Mouse (Mus musculus) hindbrain, embryonic 12.5 days (tissue): ENCODE measurements at regions not wholly inside any gene's neighbourhood (a gene's known extent, or its start where the extent isn't known, plus 50 kb on each side); places are given as distances from the start of the nearest gene placed in this dataset.

Experiments used
- ATAC-seq: fragments of 200-750 bp; cut with Nextera tagmentation; 2 replicates; pipeline ENCODE4 v1.8.0; 2017; ENCODE audit warnings: moderate TSS enrichment; ENCODE audit not compliant: low FRiP score
- H3K27ac ChIP-seq: fragments of 300-500 bp; sonication (generic); 2 replicates; pipeline ENCODE4 v1.5.1; 2016; ENCODE audit warnings: mild to moderate bottlenecking
- H3K27me3 ChIP-seq: fragments of 300-500 bp; sonication (generic); 2 replicates; pipeline ENCODE4 v1.6.1; 2016; ENCODE audit warnings: mild to moderate bottlenecking
- H3K36me3 ChIP-seq: fragments of 300-500 bp; sonication (generic); 2 replicates; pipeline ENCODE4 v1.6.1; 2016; ENCODE audit warnings: mild to moderate bottlenecking
- H3K4me1 ChIP-seq: fragments of 300-500 bp; sonication (generic); 2 replicates; pipeline ENCODE4 v1.6.1; 2016
- H3K4me2 ChIP-seq: fragments of 300-500 bp; sonication (generic); replicated peaks from 2 replicates; pipeline ENCODE4 v1.6.1; 2016; ENCODE audit warnings: mild to moderate bottlenecking
- H3K4me3 ChIP-seq: fragments of 300-500 bp; sonication (generic); 2 replicates; pipeline ENCODE4 v1.5.1; 2016; ENCODE audit warnings: mild to moderate bottlenecking
- H3K9ac ChIP-seq: fragments of 300-500 bp; sonication (generic); 2 replicates; pipeline ENCODE4 v1.6.1; 2016; ENCODE audit warnings: mild to moderate bottlenecking, moderate library complexity
- H3K9me3 ChIP-seq: fragments of 300-500 bp; sonication (generic); replicated peaks from 2 replicates; pipeline ENCODE4 v1.6.1; 2016; ENCODE audit warnings: mild to moderate bottlenecking
- WGBS: fragments of 180-500 bp; shearing (Covaris S2); methylation state at CpG from one replicate; pipeline ENCODE4 v1.1.7; 2016; 5-methylcytosine and 5-hydroxymethylcytosine counted together

DNA sequence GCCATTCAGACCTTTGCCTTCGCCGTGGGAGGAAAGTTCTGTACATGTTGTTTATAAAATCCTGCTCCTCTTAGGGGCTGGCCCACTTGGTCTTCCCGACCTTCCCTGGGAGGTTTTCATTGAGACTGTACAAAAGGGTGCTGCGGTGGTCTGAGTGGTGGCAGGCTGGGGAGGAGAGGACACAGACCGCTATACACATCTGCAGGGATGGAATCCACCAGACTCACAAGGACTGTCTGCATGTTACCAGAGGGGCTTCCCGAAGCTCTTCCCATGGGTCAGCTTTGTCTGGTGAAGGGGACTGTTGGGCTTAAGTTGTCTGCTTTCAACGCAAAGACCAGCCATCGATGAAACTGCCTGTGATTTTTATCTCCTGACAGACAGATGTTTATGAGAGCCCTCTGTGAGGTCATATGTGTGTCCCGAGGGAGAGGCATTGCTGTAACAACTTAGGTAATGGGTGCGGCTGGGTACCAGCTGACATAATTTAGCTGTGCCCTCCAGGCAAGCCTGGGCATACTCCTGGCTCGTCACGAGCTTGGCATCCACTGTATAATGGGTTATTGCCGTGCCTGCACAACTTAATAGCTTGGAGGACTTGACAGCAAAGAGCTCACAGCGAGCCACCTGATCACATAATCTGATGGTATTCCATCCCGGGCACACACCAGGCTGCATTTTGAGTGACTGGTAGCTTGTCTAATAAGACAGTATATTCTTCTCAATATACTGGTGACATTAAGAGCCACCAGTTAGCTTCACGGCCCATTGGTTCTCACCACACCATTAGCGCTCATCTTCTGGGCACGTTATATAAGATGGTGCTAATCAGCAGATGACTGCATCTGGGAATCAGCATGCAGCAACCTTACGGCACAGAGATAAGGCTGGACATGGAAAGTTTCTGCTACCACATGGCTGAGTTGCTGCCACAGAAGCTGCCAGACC is 128.7 kb downstream of the Ptger3 start:
- Histone ChIP-seq H3K4me3 (no peak overlapping the region), H3K9me3 (no peaks in the 10 kb centered on the region), H3K27ac (no peak overlapping the region), H3K4me2 (no peak overlapping the region), H3K4me1 (no peaks in the 10 kb centered on the region), H3K36me3 (no peaks in the 10 kb centered on the region), H3K9ac (no peak overlapping the region), H3K27me3 (no peaks in the 10 kb centered on the region)
- ATAC-seq, result peak; percentile 71
- WGBS, result 78% methylated on average over 19 of the region's 19 CpGs
